Mouse (Mus musculus) G1E (cell line): Measurements from ENCODE around the gene Gm17728.

Source experiments
- CTCF ChIP-seq: IDR thresholded peaks from 2 replicates; pipeline ENCODE4 v1.5.1; 2012; ENCODE audit warnings: low read depth, low read length, inconsistent platforms, mixed read lengths
- GATA1 ChIP-seq: IDR thresholded peaks from 2 replicates; pipeline ENCODE4 v1.6.1; 2012; ENCODE audit warnings: borderline replicate concordance, low read length, inconsistent platforms, mixed read lengths
- POLR2AphosphoS5 ChIP-seq: IDR thresholded peaks from 2 replicates; pipeline ENCODE4 v1.6.1; 2012; ENCODE audit warnings: low read depth, low read length, inconsistent platforms; ENCODE audit not compliant: insufficient replicate concordance
- TAL1 ChIP-seq: conservative IDR thresholded peaks from 2 replicates; pipeline ENCODE4 v1.6.1; 2012; ENCODE audit warnings: low read depth, low read length, inconsistent platforms, mixed read lengths

- TF ChIP-seq GATA1 (no peak), CTCF (no peak), POLR2AphosphoS5 (no peak), TAL1 (no peak)
Observed at GRCm38 (mm10) chr17:9398551-9398950, 23.3 kb upstream of the Gm17728 start.
